Mouse (Mus musculus) hindbrain, embryonic 13.5 days (tissue): ENCODE measurements at regions not wholly inside any gene's neighbourhood (a gene's known extent, or its start where the extent isn't known, plus 50 kb on each side); places are given as distances from the start of the nearest gene placed in this dataset.

ENCODE experiments used
- ATAC-seq: fragments of 200-750 bp; cut with Nextera tagmentation; 2 replicates; pipeline ENCODE4 v1.8.0; 2017; ENCODE audit warnings: moderate TSS enrichment; ENCODE audit not compliant: low FRiP score
- H3K27ac ChIP-seq: fragments of 300-500 bp; sonication (generic); 2 replicates; pipeline ENCODE4 v1.5.1; 2015; ENCODE audit warnings: inconsistent platforms, mild to moderate bottlenecking, moderate library complexity
- H3K27me3 ChIP-seq: fragments of 300-500 bp; sonication (generic); 2 replicates; pipeline ENCODE4 v1.6.1; 2015; ENCODE audit warnings: mild to moderate bottlenecking, inconsistent platforms
- H3K36me3 ChIP-seq: fragments of 300-500 bp; sonication (generic); 2 replicates; pipeline ENCODE4 v1.6.1; 2015; ENCODE audit warnings: mild to moderate bottlenecking, inconsistent platforms
- H3K4me1 ChIP-seq: fragments of 300-500 bp; sonication (generic); replicated peaks from 2 replicates; pipeline ENCODE4 v1.6.1; 2015; ENCODE audit warnings: inconsistent platforms
- H3K4me2 ChIP-seq: fragments of 300-500 bp; sonication (generic); 2 replicates; pipeline ENCODE4 v1.6.1; 2015; ENCODE audit warnings: inconsistent platforms, mild to moderate bottlenecking, moderate library complexity
- H3K4me3 ChIP-seq: fragments of 300-500 bp; sonication (generic); 2 replicates; pipeline ENCODE4 v1.5.1; 2015; ENCODE audit warnings: mild to moderate bottlenecking, inconsistent platforms
- H3K9ac ChIP-seq: fragments of 300-500 bp; sonication (generic); 2 replicates; pipeline ENCODE4 v1.6.1; 2015; ENCODE audit warnings: mild to moderate bottlenecking, inconsistent platforms
- H3K9me3 ChIP-seq: fragments of 300-500 bp; sonication (generic); 2 replicates; pipeline ENCODE4 v1.6.1; 2016; ENCODE audit warnings: inconsistent platforms
- WGBS: fragments of 180-500 bp; shearing (Covaris S2); methylation state at CpG from one replicate; pipeline ENCODE4 v1.1.7; 2015; 5-methylcytosine and 5-hydroxymethylcytosine counted together

- 75% methylated on average over 4 of the region's 4 CpGs for WGBS
- Histone ChIP-seq H3K4me3 (no peak overlapping the region), H3K4me2 (no peak overlapping the region)
Measured at GRCm38 (mm10) chr9:120808741-120809425, 120.1 kb upstream of the Ctnnb1 start.

GRCm38 (mm10) chr9:120811522-120811921 is 117.5 kb upstream of the Ctnnb1 start:
- Histone ChIP-seq H3K27ac (no peak overlapping the region), H3K9me3 (no peaks in the 10 kb centered on the region), H3K27me3 (no peaks in the 10 kb centered on the region), H3K4me1 (peaks cover 17% of the 10 kb centered on the region), H3K9ac (no peak overlapping the region), H3K36me3 (no peaks in the 10 kb centered on the region), H3K4me3 (no peak overlapping the region), H3K4me2 (no peak overlapping the region)
- no peak for ATAC-seq
- WGBS: 76% methylated on average over 3 of the region's 3 CpGs

More at GRCm38 (mm10) chr9:120808741-120809425, 120.1 kb upstream of the Ctnnb1 start:
- H3K27ac ChIP-seq: no peak overlapping the region
- no peak for ATAC-seq
- H3K9ac ChIP-seq: no peak overlapping the region
- H3K27me3 ChIP-seq: no peaks in the 10 kb centered on the region
- no peaks in the 10 kb centered on the region for H3K9me3 ChIP-seq
- peaks cover 20% of the 10 kb centered on the region; the same call in 1 of the 2 replicates for H3K4me1 ChIP-seq
- no peaks in the 10 kb centered on the region for H3K36me3 ChIP-seq

GRCm38 (mm10) chr9:120812667-120813210 is 116.3 kb upstream of the Ctnnb1 start:
- WGBS: 77% methylated on average over 17 of the region's 17 CpGs
- ATAC-seq: no peak
- Histone ChIP-seq H3K9me3 (no peaks in the 10 kb centered on the region), H3K36me3 (no peaks in the 10 kb centered on the region), H3K27ac (no peak overlapping the region), H3K9ac (no peak overlapping the region), H3K4me2 (no peak overlapping the region), H3K4me3 (no peak overlapping the region), H3K27me3 (no peaks in the 10 kb centered on the region), H3K4me1 (peaks cover 16% of the 10 kb centered on the region)

GRCm38 (mm10) chr9:120814286-120814685 is 114.7 kb upstream of the Ctnnb1 start:
- peaks cover 16% of the 10 kb centered on the region for H3K4me1 ChIP-seq
- H3K36me3 ChIP-seq: no peaks in the 10 kb centered on the region
- H3K27ac ChIP-seq: no peak overlapping the region
- 77% methylated on average over 4 of the region's 4 CpGs for WGBS
- ATAC-seq: no peak
- H3K27me3 ChIP-seq: no peaks in the 10 kb centered on the region
- H3K9me3 ChIP-seq: no peaks in the 10 kb centered on the region
- no peak overlapping the region for H3K4me2 ChIP-seq
- H3K4me3 ChIP-seq: no peak overlapping the region
- no peak overlapping the region for H3K9ac ChIP-seq

GRCm38 (mm10) chr9:120818726-120819317 is 110.2 kb upstream of the Ctnnb1 start:
- H3K4me1 ChIP-seq: peaks cover 9% of the 10 kb centered on the region; the same call in 1 of the 2 replicates
- 89% methylated on average over 22 of the region's 22 CpGs for WGBS
- no peak for ATAC-seq
- 0 out of 2 replicates have a peak, but pooled peaks cover 3% of the 10 kb centered on the region for H3K27me3 ChIP-seq
- H3K4me2 ChIP-seq: no peak overlapping the region
- H3K27ac ChIP-seq: 0 out of 2 replicates have a peak overlapping the region, but pooled peaks have one; percentile 3
- no peaks in the 10 kb centered on the region for H3K9me3 ChIP-seq
- no peak overlapping the region for H3K9ac ChIP-seq
- H3K4me3 ChIP-seq: no peak overlapping the region
- H3K36me3 ChIP-seq: no peaks in the 10 kb centered on the region

GRCm38 (mm10) chr9:120820892-120821291 is 108.1 kb upstream of the Ctnnb1 start:
- Histone ChIP-seq H3K4me2 (no peak overlapping the region), H3K9me3 (no peaks in the 10 kb centered on the region), H3K4me3 (no peak overlapping the region), H3K9ac (no peak overlapping the region), H3K36me3 (no peaks in the 10 kb centered on the region), H3K27ac (no peak overlapping the region), H3K27me3 (0 out of 2 replicates have a peak, but pooled peaks cover 3% of the 10 kb centered on the region), H3K4me1 (0 out of 2 replicates have a peak, but pooled peaks cover 5% of the 10 kb centered on the region)
- no peak for ATAC-seq
- 89% methylated on average over 6 of the region's 6 CpGs for WGBS

- no peaks in the 10 kb centered on the region for H3K36me3 ChIP-seq
- H3K4me2 ChIP-seq: no peak overlapping the region
- 73% methylated on average over 6 of the region's 6 CpGs for WGBS
- no peak for ATAC-seq
- no peak overlapping the region for H3K4me3 ChIP-seq
- no peaks in the 10 kb centered on the region for H3K4me1 ChIP-seq
- H3K27ac ChIP-seq: no peak overlapping the region
- H3K9me3 ChIP-seq: no peaks in the 10 kb centered on the region
- H3K27me3 ChIP-seq: 0 out of 2 replicates have a peak, but pooled peaks cover 3% of the 10 kb centered on the region
- no peak overlapping the region for H3K9ac ChIP-seq
Measured at GRCm38 (mm10) chr9:120823397-120823796, 105.6 kb upstream of the Ctnnb1 start.

GRCm38 (mm10) chr9:120826266-120826665 is 102.8 kb upstream of the Ctnnb1 start:
- peaks cover 2% of the 10 kb centered on the region; the same call in 1 of the 2 replicates for H3K4me1 ChIP-seq
- WGBS: 86% methylated on average over 4 of the region's 4 CpGs
- H3K36me3 ChIP-seq: no peaks in the 10 kb centered on the region
- no peak overlapping the region for H3K27ac ChIP-seq
- H3K27me3 ChIP-seq: no peaks in the 10 kb centered on the region
- H3K4me2 ChIP-seq: no peak overlapping the region
- ATAC-seq: no peak
- H3K9me3 ChIP-seq: no peaks in the 10 kb centered on the region
- H3K4me3 ChIP-seq: no peak overlapping the region
- no peak overlapping the region for H3K9ac ChIP-seq

GRCm38 (mm10) chr9:120830526-120830925 is 98.5 kb upstream of the Ctnnb1 start:
- no peak overlapping the region for H3K4me3 ChIP-seq
- H3K4me1 ChIP-seq: peaks cover 5% of the 10 kb centered on the region; the same call in 1 of the 2 replicates
- H3K9ac ChIP-seq: no peak overlapping the region
- no peak for ATAC-seq
- H3K4me2 ChIP-seq: no peak overlapping the region
- H3K27ac ChIP-seq: no peak overlapping the region
- no peaks in the 10 kb centered on the region for H3K9me3 ChIP-seq
- H3K27me3 ChIP-seq: no peaks in the 10 kb centered on the region
- 59% methylated on average over 5 of the region's 5 CpGs for WGBS
- no peaks in the 10 kb centered on the region for H3K36me3 ChIP-seq

GRCm38 (mm10) chr9:120834166-120834565 is 94.8 kb upstream of the Ctnnb1 start:
- WGBS: 89% methylated on average over 9 of the region's 9 CpGs

GRCm38 (mm10) chr9:120835621-120836020 is 93.4 kb upstream of the Ctnnb1 start:
- Histone ChIP-seq H3K4me2 (no peak overlapping the region), H3K4me1 (peaks cover 5% of the 10 kb centered on the region; the same call in 1 of the 2 replicates), H3K36me3 (no peaks in the 10 kb centered on the region), H3K27ac (no peak overlapping the region), H3K9ac (no peak overlapping the region), H3K9me3 (no peaks in the 10 kb centered on the region; the same call in 1 of the 2 replicates), H3K4me3 (no peak overlapping the region), H3K27me3 (no peaks in the 10 kb centered on the region)
- WGBS: 90% methylated on average over 4 of the region's 4 CpGs
- no peak for ATAC-seq

More at GRCm38 (mm10) chr9:120834166-120834565, 94.8 kb upstream of the Ctnnb1 start:
- no peaks in the 10 kb centered on the region for H3K36me3 ChIP-seq
- no peak for ATAC-seq
- no peak overlapping the region for H3K4me3 ChIP-seq
- no peak overlapping the region for H3K9ac ChIP-seq
- peaks cover 5% of the 10 kb centered on the region; the same call in 1 of the 2 replicates for H3K4me1 ChIP-seq
- H3K27ac ChIP-seq: no peak overlapping the region
- H3K27me3 ChIP-seq: no peaks in the 10 kb centered on the region
- no peaks in the 10 kb centered on the region; the same call in 1 of the 2 replicates for H3K9me3 ChIP-seq
- H3K4me2 ChIP-seq: no peak overlapping the region

- Histone ChIP-seq H3K9me3 (no peaks in the 10 kb centered on the region; the same call in 1 of the 2 replicates), H3K27ac (no peak overlapping the region), H3K4me2 (no peak overlapping the region), H3K9ac (no peak overlapping the region), H3K36me3 (no peaks in the 10 kb centered on the region), H3K4me3 (no peak overlapping the region), H3K27me3 (no peaks in the 10 kb centered on the region), H3K4me1 (no peaks in the 10 kb centered on the region)
- 86% methylated on average over 8 of the region's 8 CpGs for WGBS
- no peak for ATAC-seq
Measured at GRCm38 (mm10) chr9:120837431-120838150, 91.4 kb upstream of the Ctnnb1 start.
